Mouse (Mus musculus): ENCODE data around the gene Slc12a1. TPM values are rescaled to one million over a fixed set of nuclear protein-coding genes. Genes with fewer than 3 reads are reported as not detected.

Slc12a1 gene
- total and polyA plus RNA-seq, 3 experiments, result under 0.01 TPM; not detected in 2

DNA sequence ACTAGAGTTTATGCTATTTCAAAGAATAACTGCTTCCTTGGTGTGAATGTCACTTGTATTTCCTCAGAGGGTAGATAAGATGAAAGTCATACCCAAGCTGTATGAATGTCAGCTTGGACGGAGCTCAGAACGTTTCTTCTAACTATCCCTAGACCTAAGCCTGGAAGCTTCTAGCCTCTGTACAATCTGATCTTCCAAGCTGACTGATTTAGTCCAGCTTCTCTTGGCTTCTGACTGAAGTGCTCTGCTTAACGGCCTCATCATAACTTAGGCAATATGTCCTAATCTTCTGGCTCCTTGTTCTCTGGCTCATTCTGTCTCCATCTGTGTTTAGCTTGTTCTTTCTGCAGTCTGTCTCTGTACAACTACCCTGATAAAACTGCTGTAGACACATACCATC is 102.3 kb downstream of the Slc12a1 start:
- peaks cover 94% of the 10 kb centered on the region for H3K36me3 ChIP-seq (replicated peaks)

DNA sequence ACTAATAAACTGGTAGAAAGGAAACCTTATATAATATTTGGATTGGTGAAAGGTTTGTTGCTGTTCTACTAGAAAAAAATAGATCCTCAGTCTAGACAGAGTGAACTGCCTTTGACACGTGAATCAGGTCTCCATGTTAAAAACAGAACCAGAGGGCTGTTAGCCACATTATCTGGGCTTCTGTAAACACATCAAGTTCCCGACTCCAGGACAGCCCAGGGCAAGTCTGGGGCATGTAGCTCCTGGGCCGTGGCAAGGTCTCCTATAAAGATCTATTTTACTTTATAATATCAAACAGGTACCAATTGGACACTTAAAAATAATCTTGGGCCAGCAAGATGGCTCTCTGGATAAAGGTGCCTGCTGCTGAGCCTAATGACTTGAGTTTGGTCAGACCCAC is 103.6 kb downstream of the Slc12a1 start:
- peaks cover 46% of the 10 kb centered on the region for H3K4me1 ChIP-seq (ENCODE audit: insufficient read depth, low read depth, low read length)
- TF ChIP-seq TAL1 (conservative IDR thresholded peaks at IDR 0.05; ENCODE audit: low read depth, low read length), result no peak
- TF ChIP-seq POLR2AphosphoS5 (IDR thresholded peaks at IDR 0.05; ENCODE audit: insufficient replicate concordance, low read depth, low read length), result no peak
- no peak for TF ChIP-seq GATA2 (IDR thresholded peaks at IDR 0.05; ENCODE audit: borderline replicate concordance, low read depth, low read length)
- TF ChIP-seq CTCF (IDR thresholded peaks at IDR 0.05; ENCODE audit: low read depth, low read length), result no peak
- TF ChIP-seq GATA1 (IDR thresholded peaks at IDR 0.05; ENCODE audit: borderline replicate concordance, low read length), result no peak
- H3K9me3 ChIP-seq (replicated peaks), result no peaks in the 10 kb centered on the region
- DNase-seq (ENCODE audit: low spot score) (no peak), ATAC-seq (ENCODE audit: extremely low read depth, insufficient number of reproducible peaks, low FRiP score, poor library complexity, severe bottlenecking) (no peak)
- H3K36me3 ChIP-seq (replicated peaks), result peaks cover 94% of the 10 kb centered on the region
- H3K27me3 ChIP-seq (ENCODE audit: insufficient read depth, low read length), result no peaks in the 10 kb centered on the region
- no peak overlapping the region for H3K4me3 ChIP-seq (ENCODE audit: low read depth, low read length)

More for the DNA sequence above, 102.3 kb downstream of the Slc12a1 start:
- H3K4me3 ChIP-seq (ENCODE audit: low read depth, low read length), result no peak overlapping the region
- no peak for DNase-seq (ENCODE audit: low spot score)
- TF ChIP-seq CTCF (IDR thresholded peaks at IDR 0.05; ENCODE audit: low read depth, low read length) (no peak), POLR2AphosphoS5 (IDR thresholded peaks at IDR 0.05; ENCODE audit: insufficient replicate concordance, low read depth, low read length) (no peak), TAL1 (conservative IDR thresholded peaks at IDR 0.05; ENCODE audit: low read depth, low read length) (no peak), GATA1 (IDR thresholded peaks at IDR 0.05; ENCODE audit: borderline replicate concordance, low read length) (no peak), GATA2 (IDR thresholded peaks at IDR 0.05; ENCODE audit: borderline replicate concordance, low read depth, low read length) (no peak)
- H3K4me1 ChIP-seq (ENCODE audit: insufficient read depth, low read depth, low read length), result peaks cover 52% of the 10 kb centered on the region
- no peaks in the 10 kb centered on the region for H3K9me3 ChIP-seq (replicated peaks)
- ATAC-seq (ENCODE audit: extremely low read depth, insufficient number of reproducible peaks, low FRiP score, poor library complexity, severe bottlenecking), result no peak
- H3K27me3 ChIP-seq (ENCODE audit: insufficient read depth, low read length), result no peaks in the 10 kb centered on the region

DNA sequence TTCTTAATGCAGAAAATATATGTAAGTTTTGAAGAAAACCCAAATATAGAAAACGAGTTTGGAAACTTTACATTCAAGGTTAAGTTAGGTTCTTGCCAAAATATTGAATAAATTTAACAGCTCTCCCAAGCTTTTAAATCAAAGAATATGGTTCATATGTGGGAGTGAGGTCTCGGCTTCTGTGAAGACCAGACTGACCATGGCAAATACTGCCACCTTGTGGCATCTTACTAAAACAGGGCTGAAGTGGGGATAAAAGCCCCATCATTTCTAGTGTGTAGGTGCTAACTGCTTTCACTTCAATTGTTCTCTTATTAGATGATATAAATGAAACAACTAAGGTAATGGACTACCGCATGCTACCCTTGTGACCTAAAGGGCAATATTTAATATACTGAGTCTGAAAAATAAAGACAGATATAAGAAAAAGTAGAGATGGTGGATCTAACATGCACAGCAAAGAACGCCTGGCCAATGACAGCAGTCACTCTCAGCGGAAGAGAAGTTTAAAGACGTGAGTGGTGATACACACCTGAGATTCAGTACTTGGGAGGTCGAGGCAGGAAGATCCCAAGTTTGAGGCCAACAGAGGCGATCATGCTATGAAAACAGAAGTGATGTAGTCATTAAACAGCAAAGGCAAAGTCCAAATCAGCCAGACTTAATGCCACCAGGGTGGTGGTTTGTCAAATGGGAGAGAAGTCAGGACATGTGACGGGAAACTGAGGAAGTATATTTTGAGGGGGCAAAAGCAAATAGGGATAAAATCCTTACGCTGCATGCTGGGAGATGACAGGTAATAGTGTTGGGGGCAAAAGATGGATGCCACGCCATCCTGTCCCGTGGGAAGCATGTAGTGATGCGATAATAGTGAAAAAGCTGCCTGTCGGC is 107.2 kb downstream of the Slc12a1 start:
- H3K4me1 ChIP-seq (ENCODE audit: insufficient read depth, low read depth, low read length), result peaks cover 24% of the 10 kb centered on the region
- H3K9me3 ChIP-seq (replicated peaks), result no peaks in the 10 kb centered on the region
- DNase-seq (ENCODE audit: low spot score), result peak; percentile 40
- TF ChIP-seq POLR2AphosphoS5 (IDR thresholded peaks at IDR 0.05; ENCODE audit: insufficient replicate concordance, low read depth, low read length), result no peak
- TF ChIP-seq GATA1 (IDR thresholded peaks at IDR 0.05; ENCODE audit: borderline replicate concordance, low read length), result no peak
- 0 out of 2 replicates have a peak, but pooled peaks have one; percentile 30 for TF ChIP-seq CTCF (IDR thresholded peaks at IDR 0.05; ENCODE audit: low read depth, low read length)
- no peak for TF ChIP-seq GATA2 (IDR thresholded peaks at IDR 0.05; ENCODE audit: borderline replicate concordance, low read depth, low read length)
- TF ChIP-seq TAL1 (conservative IDR thresholded peaks at IDR 0.05; ENCODE audit: low read depth, low read length), result no peak
- peak; percentile 64; the same call in 1 of the 2 replicates for ATAC-seq (ENCODE audit: extremely low read depth, insufficient number of reproducible peaks, low FRiP score, poor library complexity, severe bottlenecking)
- no peak overlapping the region for H3K4me3 ChIP-seq (ENCODE audit: low read depth, low read length)
- no peaks in the 10 kb centered on the region for H3K27me3 ChIP-seq (ENCODE audit: insufficient read depth, low read length)
- peaks cover 68% of the 10 kb centered on the region for H3K36me3 ChIP-seq (replicated peaks)

DNA sequence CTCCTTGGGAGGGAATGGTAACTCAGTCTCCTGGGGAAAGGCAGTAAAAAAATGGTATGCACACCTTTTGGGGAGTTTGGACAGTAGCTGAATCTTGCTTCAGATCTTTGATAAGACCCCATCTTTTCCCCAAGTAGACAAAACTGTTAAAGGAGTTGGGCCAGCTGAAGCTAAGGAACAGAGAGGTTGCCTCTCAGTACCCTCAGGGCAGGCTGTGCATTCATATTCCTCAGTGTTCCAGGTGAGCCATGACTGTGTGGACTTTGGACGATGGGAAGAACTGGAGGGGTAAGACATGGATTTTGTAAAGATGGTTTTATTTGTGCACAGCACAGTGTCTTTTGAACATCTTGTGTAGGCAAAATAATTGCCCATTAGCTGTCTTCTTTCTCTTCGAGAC is 108.0 kb downstream of the Slc12a1 start:
- no peak for TF ChIP-seq POLR2AphosphoS5 (IDR thresholded peaks at IDR 0.05; ENCODE audit: insufficient replicate concordance, low read depth, low read length)
- no peak for TF ChIP-seq TAL1 (conservative IDR thresholded peaks at IDR 0.05; ENCODE audit: low read depth, low read length)
- H3K27me3 ChIP-seq (ENCODE audit: insufficient read depth, low read length), result no peaks in the 10 kb centered on the region
- no peak overlapping the region for H3K4me3 ChIP-seq (ENCODE audit: low read depth, low read length)
- peaks cover 19% of the 10 kb centered on the region for H3K4me1 ChIP-seq (ENCODE audit: insufficient read depth, low read depth, low read length)
- no peaks in the 10 kb centered on the region for H3K9me3 ChIP-seq (replicated peaks)
- DNase-seq (ENCODE audit: low spot score) (no peak), ATAC-seq (ENCODE audit: extremely low read depth, insufficient number of reproducible peaks, low FRiP score, poor library complexity, severe bottlenecking) (no peak)
- H3K36me3 ChIP-seq (replicated peaks), result peaks cover 61% of the 10 kb centered on the region

DNA sequence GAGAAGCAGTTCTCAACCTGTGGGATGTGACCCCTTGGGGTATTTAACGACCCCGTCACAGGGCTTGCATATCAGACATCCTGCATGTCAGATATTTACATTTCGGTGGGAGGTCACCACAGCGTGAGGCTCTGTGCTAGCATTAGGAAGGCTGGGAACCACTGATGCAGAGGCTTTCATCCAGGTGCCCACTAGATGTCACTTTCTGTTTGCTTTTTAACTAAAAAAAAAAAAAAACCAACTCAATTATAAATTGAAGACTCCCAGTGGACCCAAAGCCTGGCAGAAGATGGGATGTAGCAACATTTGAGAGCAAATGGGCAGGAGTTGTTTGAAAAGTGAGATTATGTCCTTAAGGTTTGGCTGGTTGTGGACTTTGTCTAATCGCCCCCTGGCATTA is 110.8 kb downstream of the Slc12a1 start:
- H3K4me3 ChIP-seq (ENCODE audit: low read depth, low read length), result no peak overlapping the region
- ATAC-seq (ENCODE audit: extremely low read depth, insufficient number of reproducible peaks, low FRiP score, poor library complexity, severe bottlenecking) (no peak), DNase-seq (ENCODE audit: low spot score) (no peak)
- TF ChIP-seq POLR2AphosphoS5 (IDR thresholded peaks at IDR 0.05; ENCODE audit: insufficient replicate concordance, low read depth, low read length) (no peak), CTCF (IDR thresholded peaks at IDR 0.05; ENCODE audit: low read depth, low read length) (no peak), TAL1 (conservative IDR thresholded peaks at IDR 0.05; ENCODE audit: low read depth, low read length) (no peak), GATA1 (IDR thresholded peaks at IDR 0.05; ENCODE audit: borderline replicate concordance, low read length) (no peak), GATA2 (IDR thresholded peaks at IDR 0.05; ENCODE audit: borderline replicate concordance, low read depth, low read length) (no peak)
- H3K36me3 ChIP-seq (replicated peaks), result peaks cover 34% of the 10 kb centered on the region
- no peaks in the 10 kb centered on the region for H3K9me3 ChIP-seq (replicated peaks)
- no peaks in the 10 kb centered on the region for H3K27me3 ChIP-seq (ENCODE audit: insufficient read depth, low read length)
- peaks cover 1% of the 10 kb centered on the region for H3K4me1 ChIP-seq (ENCODE audit: insufficient read depth, low read depth, low read length)

DNA sequence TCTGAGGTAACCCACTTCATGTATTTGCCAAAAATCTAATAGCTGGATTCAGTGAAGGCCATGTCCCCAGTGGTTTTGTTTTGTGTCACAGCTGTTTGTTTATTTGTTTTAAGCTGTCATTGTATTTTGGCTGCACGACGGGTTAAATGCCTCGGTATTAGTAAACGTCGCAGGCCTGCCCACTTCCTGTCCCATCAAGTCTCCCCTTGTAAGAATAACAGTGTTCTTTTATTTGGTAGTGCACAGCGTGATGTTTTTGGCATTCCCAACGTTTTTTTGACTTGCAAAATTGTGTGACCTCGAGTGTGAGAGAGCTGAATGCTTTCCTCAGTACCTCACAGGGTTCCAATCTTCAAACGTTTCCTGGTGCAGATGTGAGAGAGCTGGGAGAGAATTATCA is 111.4 kb downstream of the Slc12a1 start:
- H3K9me3 ChIP-seq (replicated peaks), result no peaks in the 10 kb centered on the region
- peaks cover 1% of the 10 kb centered on the region; the same call in 1 of the 2 replicates for H3K27me3 ChIP-seq (ENCODE audit: insufficient read depth, low read length)
- peaks cover 30% of the 10 kb centered on the region for H3K36me3 ChIP-seq (replicated peaks)
- TF ChIP-seq GATA1 (IDR thresholded peaks at IDR 0.05; ENCODE audit: borderline replicate concordance, low read length) (no peak), TAL1 (conservative IDR thresholded peaks at IDR 0.05; ENCODE audit: low read depth, low read length) (no peak), POLR2AphosphoS5 (IDR thresholded peaks at IDR 0.05; ENCODE audit: insufficient replicate concordance, low read depth, low read length) (no peak), CTCF (IDR thresholded peaks at IDR 0.05; ENCODE audit: low read depth, low read length) (no peak), GATA2 (IDR thresholded peaks at IDR 0.05; ENCODE audit: borderline replicate concordance, low read depth, low read length) (no peak)
- H3K4me3 ChIP-seq (ENCODE audit: low read depth, low read length), result no peak overlapping the region
- H3K4me1 ChIP-seq (ENCODE audit: insufficient read depth, low read depth, low read length), result no peaks in the 10 kb centered on the region
- ATAC-seq (ENCODE audit: extremely low read depth, insufficient number of reproducible peaks, low FRiP score, poor library complexity, severe bottlenecking), result no peak
- DNase-seq (ENCODE audit: low spot score), result no peak

Data from G1E (cell line).